Mouse (Mus musculus) liver, postnatal 0 days (tissue): ENCODE data around the gene Dnajc6.

Experiments
- CTCF ChIP-seq: sonication (generic); IDR thresholded peaks from 2 replicates; pipeline ENCODE4 v1.5.1; 2016; ENCODE audit warnings: antibody characterized with exemption, low read depth
- EP300 ChIP-seq: IDR thresholded peaks from 2 replicates; pipeline ENCODE4 v1.6.1; 2016; ENCODE audit warnings: antibody characterized with exemption, low read depth, mild to moderate bottlenecking

GRCm38 (mm10) chr4:101552372-101552771 lies 55.9 kb downstream of the Dnajc6 start:
- TF ChIP-seq CTCF: no peak
- TF ChIP-seq EP300: no peak
